Mouse (Mus musculus): Measurements from ENCODE around the gene Foxp1. TPM values are rescaled to one million over a fixed set of nuclear protein-coding genes. Genes with fewer than 3 reads are reported as not detected.

The Foxp1 gene
- polyA plus RNA-seq, 2 experiments = 7.9 to 10.6 TPM

GRCm38 (mm10) chr6:99463906-99464305 is 58.6 kb downstream of the Foxp1 start:
- no peak for DNase-seq (ENCODE audit: low read depth in 3 of 3, low spot score in 3 of 3)

GRCm38 (mm10) chr6:99458775-99459174 is 63.7 kb downstream of the Foxp1 start:
- H3K27ac ChIP-seq = no peak overlapping the region
- H3K36me3 ChIP-seq (replicated peaks; ENCODE audit: control insufficient read depth, insufficient read depth, low read depth) = no peaks in the 10 kb centered on the region
- no peaks in the 10 kb centered on the region for H3K9me3 ChIP-seq (ENCODE audit: control insufficient read depth, low read length)
- no peak overlapping the region for H3K9ac ChIP-seq (replicated peaks)
- H3K27me3 ChIP-seq (ENCODE audit: control insufficient read depth, insufficient read depth, low read length) = no peaks in the 10 kb centered on the region
- no peak for ATAC-seq (ENCODE audit: insufficient read depth)
- WGBS (ENCODE audit: insufficient replicate concordance) = 52% methylated on average over 4 of the region's 4 CpGs
- TF ChIP-seq EP300 (IDR thresholded peaks at IDR 0.05; ENCODE audit: low read depth) (no peak), CTCF (IDR thresholded peaks at IDR 0.05; ENCODE audit: low read depth) (no peak)
- H3K4me2 ChIP-seq (ENCODE audit: low read depth) = no peak overlapping the region
- DNase-seq (ENCODE audit: low read depth in 3 of 3, low spot score in 3 of 3) = no peak
- no peak overlapping the region for H3K4me3 ChIP-seq (ENCODE audit: insufficient read depth in 1 of 2, low read depth in 2 of 2, low read length in 2 of 2)
- no peaks in the 10 kb centered on the region for H3K4me1 ChIP-seq (replicated peaks; ENCODE audit: control insufficient read depth in 2 of 2, insufficient read depth in 2 of 2, low read length in 1 of 2)

More at GRCm38 (mm10) chr6:99463906-99464305, 58.6 kb downstream of the Foxp1 start:
- Histone ChIP-seq H3K9me3 (ENCODE audit: control insufficient read depth, low read length) (no peaks in the 10 kb centered on the region), H3K4me3 (ENCODE audit: insufficient read depth in 1 of 2, low read depth in 2 of 2, low read length in 2 of 2) (no peak overlapping the region), H3K4me1 (replicated peaks; ENCODE audit: control insufficient read depth in 2 of 2, insufficient read depth in 2 of 2, low read length in 1 of 2) (no peaks in the 10 kb centered on the region), H3K27ac (no peak overlapping the region), H3K36me3 (replicated peaks; ENCODE audit: control insufficient read depth, insufficient read depth, low read depth) (no peaks in the 10 kb centered on the region), H3K4me2 (ENCODE audit: low read depth) (no peak overlapping the region), H3K27me3 (ENCODE audit: control insufficient read depth, insufficient read depth, low read length) (no peaks in the 10 kb centered on the region), H3K9ac (replicated peaks) (no peak overlapping the region)
- WGBS (ENCODE audit: insufficient replicate concordance) = 72% methylated on average over 7 of the region's 7 CpGs
- no peak for TF ChIP-seq CTCF (IDR thresholded peaks at IDR 0.05; ENCODE audit: low read depth)
- no peak for TF ChIP-seq EP300 (IDR thresholded peaks at IDR 0.05; ENCODE audit: low read depth)
- ATAC-seq (ENCODE audit: insufficient read depth) = no peak

- DNase-seq (ENCODE audit: low read depth in 3 of 3, low spot score in 3 of 3) = no peak
- Histone ChIP-seq H3K9ac (replicated peaks) (no peak overlapping the region), H3K9me3 (ENCODE audit: control insufficient read depth, low read length) (no peaks in the 10 kb centered on the region), H3K4me3 (ENCODE audit: insufficient read depth in 1 of 2, low read depth in 2 of 2, low read length in 2 of 2) (no peak overlapping the region), H3K27me3 (ENCODE audit: control insufficient read depth, insufficient read depth, low read length) (no peaks in the 10 kb centered on the region), H3K36me3 (replicated peaks; ENCODE audit: control insufficient read depth, insufficient read depth, low read depth) (no peaks in the 10 kb centered on the region), H3K4me2 (ENCODE audit: low read depth) (no peak overlapping the region), H3K4me1 (replicated peaks; ENCODE audit: control insufficient read depth in 2 of 2, insufficient read depth in 2 of 2, low read length in 1 of 2) (peaks cover 0 to 5% of the 10 kb centered on the region in 2 experiments; a peak in 1 of 4 replicates), H3K27ac (no peak overlapping the region)
- TF ChIP-seq EP300 (IDR thresholded peaks at IDR 0.05; ENCODE audit: low read depth) (no peak), CTCF (IDR thresholded peaks at IDR 0.05; ENCODE audit: low read depth) (no peak)
- WGBS (ENCODE audit: insufficient replicate concordance) = 71% methylated on average over 7 of the region's 7 CpGs
- ATAC-seq (ENCODE audit: insufficient read depth) = no peak
These were observed 68.6 kb downstream of the Foxp1 start for GRCm38 (mm10) chr6:99453763-99454520.

GRCm38 (mm10) chr6:99452638-99453185 is 69.8 kb downstream of the Foxp1 start:
- H3K4me2 ChIP-seq (ENCODE audit: low read depth) = no peak overlapping the region
- H3K9ac ChIP-seq (replicated peaks) = no peak overlapping the region
- ATAC-seq (ENCODE audit: insufficient read depth) = no peak
- H3K27ac ChIP-seq = no peak overlapping the region
- no peak overlapping the region for H3K4me3 ChIP-seq (ENCODE audit: insufficient read depth in 1 of 2, low read depth in 2 of 2, low read length in 2 of 2)
- no peaks in the 10 kb centered on the region for H3K9me3 ChIP-seq (ENCODE audit: control insufficient read depth, low read length)
- H3K36me3 ChIP-seq (replicated peaks; ENCODE audit: control insufficient read depth, insufficient read depth, low read depth) = no peaks in the 10 kb centered on the region
- no peak for DNase-seq (ENCODE audit: low read depth in 3 of 3, low spot score in 3 of 3)
- WGBS (ENCODE audit: insufficient replicate concordance) = 65% methylated on average over 2 of the region's 2 CpGs
- H3K27me3 ChIP-seq (ENCODE audit: control insufficient read depth, insufficient read depth, low read length) = no peaks in the 10 kb centered on the region
- H3K4me1 ChIP-seq (replicated peaks; ENCODE audit: control insufficient read depth in 2 of 2, insufficient read depth in 2 of 2, low read length in 1 of 2) = peaks cover 0 to 5% of the 10 kb centered on the region in 2 experiments; a peak in 1 of 4 replicates
- no peak for TF ChIP-seq EP300 (IDR thresholded peaks at IDR 0.05; ENCODE audit: low read depth)
- peak; percentile 48 for TF ChIP-seq CTCF (IDR thresholded peaks at IDR 0.05; ENCODE audit: low read depth)

- Histone ChIP-seq H3K27ac (no peak overlapping the region), H3K4me3 (ENCODE audit: insufficient read depth in 1 of 2, low read depth in 2 of 2, low read length in 2 of 2) (no peak overlapping the region), H3K9me3 (ENCODE audit: control insufficient read depth, low read length) (no peaks in the 10 kb centered on the region), H3K27me3 (ENCODE audit: control insufficient read depth, insufficient read depth, low read length) (no peaks in the 10 kb centered on the region), H3K36me3 (replicated peaks; ENCODE audit: control insufficient read depth, insufficient read depth, low read depth) (no peaks in the 10 kb centered on the region), H3K9ac (replicated peaks) (no peak overlapping the region), H3K4me1 (replicated peaks; ENCODE audit: control insufficient read depth in 2 of 2, insufficient read depth in 2 of 2, low read length in 1 of 2) (peaks cover 0 to 5% of the 10 kb centered on the region in 2 experiments; a peak in 1 of 4 replicates), H3K4me2 (ENCODE audit: low read depth) (no peak overlapping the region)
- DNase-seq (ENCODE audit: low read depth in 3 of 3, low spot score in 3 of 3) (no peak), ATAC-seq (ENCODE audit: insufficient read depth) (no peak)
- TF ChIP-seq EP300 (IDR thresholded peaks at IDR 0.05; ENCODE audit: low read depth) = no peak
- 53% methylated on average over 11 of the region's 11 CpGs for WGBS (ENCODE audit: insufficient replicate concordance)
These were observed 71.0 kb downstream of the Foxp1 start for GRCm38 (mm10) chr6:99451479-99451878.
